Mouse (Mus musculus): ENCODE results near the gene Zfp420.
A peak's percentile ranks its signal among the peaks of the same experiment; 100 is the strongest.

Zfp420 gene

GRCm38 (mm10) chr7:29904101-29904500 is 44.3 kb downstream of the Zfp420 start:
- no peak for DNase-seq (ENCODE audit: low read depth)

- DNase-seq (ENCODE audit: low read depth) = peak; percentile 94
These were observed 46.3 kb downstream of the Zfp420 start, which contains the start of gene Zfp27 for GRCm38 (mm10) chr7:29905966-29906681. Zfp27 (minus strand) TSS chr7:29906572.

GRCm38 (mm10) chr7:29906682-29907058 is 46.9 kb downstream of the Zfp420 start:
- DNase-seq (ENCODE audit: low read depth) = no peak

- no peak for DNase-seq (ENCODE audit: low read depth)
These were observed 47.4 kb downstream of the Zfp420 start for GRCm38 (mm10) chr7:29907206-29907605.

- peak; percentile 90 for DNase-seq (ENCODE audit: low read depth)
These were observed 48.6 kb downstream of the Zfp420 start, which contains the start of gene Zfp383 for GRCm38 (mm10) chr7:29908130-29908950. Zfp383 (plus strand) TSS chr7:29908223.

- peak; percentile 22 for DNase-seq (ENCODE audit: low read depth)
These were observed 50.5 kb downstream of the Zfp420 start for GRCm38 (mm10) chr7:29910252-29910651.

GRCm38 (mm10) chr7:29912172-29912571 is 52.4 kb downstream of the Zfp420 start:
- no peak for DNase-seq (ENCODE audit: low read depth)

- no peak for DNase-seq (ENCODE audit: low read depth)
These were observed 57.7 kb downstream of the Zfp420 start for GRCm38 (mm10) chr7:29917371-29918061.

- DNase-seq (ENCODE audit: low read depth) = no peak
These were observed 58.3 kb downstream of the Zfp420 start for GRCm38 (mm10) chr7:29918062-29918453.

GRCm38 (mm10) chr7:29921439-29922093 is 61.8 kb downstream of the Zfp420 start:
- peak; percentile 70 for DNase-seq (ENCODE audit: low read depth)

- DNase-seq (ENCODE audit: low read depth) = no peak
These were observed 63.0 kb downstream of the Zfp420 start for GRCm38 (mm10) chr7:29922780-29923179.
